ENCODE assay signal across 27 mouse cellular contexts in the genomic region with DNA sequence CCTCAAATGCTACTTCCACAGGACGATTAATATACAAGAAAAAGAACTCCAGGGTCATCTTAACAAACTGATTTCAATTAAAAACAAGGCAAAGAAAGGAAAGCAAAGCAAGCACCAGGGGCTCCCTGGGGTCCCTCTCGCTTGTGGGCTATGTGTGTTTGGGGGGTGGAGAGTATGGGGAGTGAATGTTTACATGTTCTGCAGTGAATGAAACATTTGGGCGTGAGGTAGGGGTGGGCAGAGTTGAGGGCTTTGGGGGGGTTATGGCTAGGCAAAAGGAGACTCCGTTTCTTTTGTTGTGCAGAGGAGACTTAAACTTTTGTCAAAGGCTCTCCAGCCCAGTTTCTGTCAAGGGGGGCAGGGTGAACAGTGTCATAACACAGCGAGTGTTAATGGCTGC. TPM values are rescaled to one million over a fixed set of nuclear protein-coding genes. Genes with fewer than 3 reads are reported as not detected.
DNase-seq lines count a peak whose midpoint lies in the region; ATAC-seq lines count a peak whose summit lies in the region.
"Had no signal": no experiment of that assay in that cellular context is flagged by ENCODE, and none has a peak within 500 bp of the region (broad histone marks: within the 10 kb centered on the region; RNA-seq: fewer than 3 reads in every experiment).

No protein-coding gene starts in this region.

- WGBS in heart, embryonic 12.5 days, result 59% methylated on average over 5 of the region's 5 CpGs
- 31% methylated on average over 5 of the region's 5 CpGs for WGBS in midbrain, embryonic 12.5 days
- 26% methylated on average over 5 of the region's 5 CpGs for WGBS in midbrain, embryonic 16.5 days

- H3K36me3 ChIP-seq in heart, embryonic 12.5 days, result no peaks in the 10 kb centered on the region
- H3K36me3 ChIP-seq in midbrain, embryonic 12.5 days, result no peaks in the 10 kb centered on the region
- H3K36me3 ChIP-seq in midbrain, embryonic 16.5 days (ENCODE audit: control insufficient read depth, insufficient read depth, low read length), result no peaks in the 10 kb centered on the region
- H3K36me3 ChIP-seq: embryonic facial prominence, embryonic 10.5 days; embryonic facial prominence, embryonic 13.5 days; forebrain, embryonic 12.5 days; forebrain, embryonic 15.5 days; G1E; heart, embryonic 10.5 days; hindbrain, embryonic 13.5 days had no signal

- no peak overlapping the region for H3K4me3 ChIP-seq in heart, embryonic 12.5 days
- no peak overlapping the region for H3K4me3 ChIP-seq in midbrain, embryonic 12.5 days
- H3K4me3 ChIP-seq in midbrain, embryonic 16.5 days (ENCODE audit: low read depth, low read length), result no peak overlapping the region
- H3K4me3 ChIP-seq: embryonic facial prominence, embryonic 10.5 days; embryonic facial prominence, embryonic 13.5 days; erythroblast, embryonic 14.5 days; forebrain, embryonic 12.5 days; forebrain, embryonic 15.5 days; heart, adult 2 months; heart, embryonic 10.5 days; hindbrain, embryonic 13.5 days had no signal

- H3K9ac ChIP-seq in heart, embryonic 12.5 days, result no peak overlapping the region
- no peak overlapping the region for H3K9ac ChIP-seq in midbrain, embryonic 12.5 days (replicated peaks)
- no peak overlapping the region for H3K9ac ChIP-seq in midbrain, embryonic 16.5 days (ENCODE audit: low read depth, low read length)
- H3K9ac ChIP-seq: embryonic facial prominence, embryonic 13.5 days; forebrain, embryonic 12.5 days; forebrain, embryonic 15.5 days; hindbrain, embryonic 13.5 days had no signal

- H3K4me1 ChIP-seq in heart, embryonic 12.5 days (replicated peaks), result no peaks in the 10 kb centered on the region; the same call in 1 of the 2 replicates
- H3K4me1 ChIP-seq in midbrain, embryonic 12.5 days, result peaks cover 4% of the 10 kb centered on the region; the same call in 1 of the 2 replicates
- no peaks in the 10 kb centered on the region for H3K4me1 ChIP-seq in midbrain, embryonic 16.5 days (ENCODE audit: control insufficient read depth, insufficient read depth, low read length)
- H3K4me1 ChIP-seq: embryonic facial prominence, embryonic 13.5 days; forebrain, embryonic 15.5 days; hindbrain, embryonic 13.5 days had no signal

- no peaks in the 10 kb centered on the region for H3K27me3 ChIP-seq in heart, embryonic 12.5 days (replicated peaks)
- H3K27me3 ChIP-seq in midbrain, embryonic 12.5 days, result peaks cover 45% of the 10 kb centered on the region
- peaks cover 10% of the 10 kb centered on the region for H3K27me3 ChIP-seq in midbrain, embryonic 16.5 days (ENCODE audit: control insufficient read depth, insufficient read depth, low read depth, low read length)
- H3K27me3 ChIP-seq: CH12.LX; forebrain, embryonic 15.5 days; Patski had no signal

- peak; percentile 69 for DNase-seq in heart, adult 11 months
- DNase-seq in R1 (ENCODE audit: low read depth, low spot score), result peak; percentile 0
- no peak for DNase-seq in cerebellum, adult 8-10 months
- DNase-seq: adrenal gland, adult 2 months; adrenal gland, postnatal 14 days; B cell, adult 2 months; cerebellum, adult 11-12 months; cerebellum, adult 9-10 months; cerebellum, postnatal 14 days; gastrocnemius, postnatal 25 days; heart, adult 2 months had no signal

- no peaks in the 10 kb centered on the region for H3K9me3 ChIP-seq in heart, embryonic 12.5 days (replicated peaks)
- H3K9me3 ChIP-seq in midbrain, embryonic 12.5 days, result no peaks in the 10 kb centered on the region
- H3K9me3 ChIP-seq in midbrain, embryonic 16.5 days (replicated peaks; ENCODE audit: control insufficient read depth, low read length, poor library complexity, severe bottlenecking), result no peaks in the 10 kb centered on the region
- H3K9me3 ChIP-seq: embryonic facial prominence, embryonic 10.5 days; embryonic facial prominence, embryonic 13.5 days; forebrain, embryonic 12.5 days; forebrain, embryonic 15.5 days; G1E; heart, embryonic 10.5 days; hindbrain, embryonic 13.5 days had no signal

- H3K4me2 ChIP-seq in heart, embryonic 12.5 days, result no peak overlapping the region
- H3K4me2 ChIP-seq in midbrain, embryonic 12.5 days (replicated peaks), result no peak overlapping the region
- no peak overlapping the region for H3K4me2 ChIP-seq in midbrain, embryonic 16.5 days (ENCODE audit: low read length)
- H3K4me2 ChIP-seq: embryonic facial prominence, embryonic 13.5 days; forebrain, embryonic 12.5 days; forebrain, embryonic 15.5 days; hindbrain, embryonic 13.5 days had no signal

- no peak for ATAC-seq in heart, embryonic 12.5 days (ENCODE audit: insufficient number of reproducible peaks, low FRiP score)
- peak; percentile 68 for ATAC-seq in midbrain, embryonic 12.5 days (ENCODE audit: low FRiP score, low read depth)
- ATAC-seq in midbrain, embryonic 16.5 days, result no peak
- ATAC-seq: forebrain, embryonic 15.5 days; hindbrain, postnatal 0 days; inflammation-experienced regulatory T-cells, adult 6 months; intestine, embryonic 16.5 days; Patski had no signal

- H3K27ac ChIP-seq in heart, embryonic 12.5 days (ENCODE audit: poor library complexity, severe bottlenecking), result no peak overlapping the region
- H3K27ac ChIP-seq in midbrain, embryonic 12.5 days (replicated peaks), result 0 out of 2 replicates have a peak overlapping the region, but pooled peaks have one; percentile 30
- H3K27ac ChIP-seq in midbrain, embryonic 16.5 days (ENCODE audit: low read length), result no peak overlapping the region
- H3K27ac ChIP-seq: embryonic facial prominence, embryonic 10.5 days; embryonic facial prominence, embryonic 13.5 days; forebrain, embryonic 12.5 days; forebrain, embryonic 15.5 days; heart, adult 2 months; heart, embryonic 10.5 days; hindbrain, embryonic 13.5 days; hindbrain, postnatal 0 days had no signal

RNA-seq across cellular contexts. Expression of a gene that starts 46.8 kb away (rescaled TPM):
- 1.5 and 1.7 TPM in 2 replicates for polyA plus RNA-seq in heart, embryonic 12.5 days (2016; fragmentation: Nextera tagmentation; extraction: Ambion mirVana)
- polyA plus RNA-seq in midbrain, embryonic 12.5 days (2016; fragmentation: Nextera tagmentation; extraction: Ambion mirVana), result 6.1 and 6.9 TPM in 2 replicates
- polyA plus RNA-seq in midbrain, embryonic 16.5 days (2015; fragmentation: Nextera tagmentation; extraction: Ambion mirVana), result 2.1 and 3.3 TPM in 2 replicates
- polyA plus RNA-seq: erythroblast, embryonic 14.5 days; G1E; inflammation-experienced regulatory T-cells, adult 6 months had no signal
